Mouse (Mus musculus) liver, adult 2 months (tissue): ENCODE results near the gene Glod4. TPM values are rescaled to one million over a fixed set of nuclear protein-coding genes. Genes with fewer than 3 reads are reported as not detected.

Experiments
- DNase-seq: peaks from one replicate; pipeline ENCODE4 v3.0.0-alpha.2; 2011; ENCODE audit warnings: low read depth, low spot score; ENCODE audit errors: extremely low read depth
- H3K27ac ChIP-seq: fragments of 200-500 bp; replicated peaks from 2 replicates; pipeline ENCODE4 v1.5.1; 2012; ENCODE audit warnings: low read depth, mild to moderate bottlenecking, control low read depth, inconsistent platforms, low read length; ENCODE audit not compliant: insufficient read depth
- H3K27me3 ChIP-seq: fragments of 200-500 bp; 2 replicates; pipeline ENCODE4 v1.6.1; 2012; ENCODE audit warnings: mild to moderate bottlenecking, moderate library complexity, low read length, inconsistent platforms; ENCODE audit not compliant: control insufficient read depth, insufficient read depth
- H3K36me3 ChIP-seq: fragments of 200-500 bp; 2 replicates; pipeline ENCODE4 v1.6.1; 2012; ENCODE audit warnings: low read length, inconsistent platforms; ENCODE audit not compliant: control insufficient read depth, insufficient read depth
- H3K4me1 ChIP-seq: fragments of 200-500 bp; 2 replicates; pipeline ENCODE4 v1.6.1; 2011; ENCODE audit warnings: low read length; ENCODE audit not compliant: control insufficient read depth, insufficient read depth
- H3K4me3 ChIP-seq: fragments of 200-500 bp; 2 replicates; pipeline ENCODE4 v1.5.1; 2011; ENCODE audit warnings: low read depth, mild to moderate bottlenecking, control low read depth, low read length, moderate library complexity; ENCODE audit not compliant: insufficient read depth
- H3K79me2 ChIP-seq: fragments of 200-500 bp; 2 replicates; pipeline ENCODE4 v1.6.1; 2012; ENCODE audit warnings: inconsistent platforms, mild to moderate bottlenecking, low read length, moderate library complexity; ENCODE audit not compliant: control insufficient read depth, insufficient read depth
- H3K9ac ChIP-seq: fragments of 200-500 bp; 2 replicates; pipeline ENCODE4 v1.6.1; 2012; ENCODE audit warnings: low read depth, mild to moderate bottlenecking, control low read depth, inconsistent platforms, low read length
- CTCF ChIP-seq: fragments of 200-500 bp; IDR thresholded peaks from 2 replicates; pipeline ENCODE4 v1.5.1; 2011; ENCODE audit warnings: low read depth, low read length, control low read depth
- POLR2A ChIP-seq: fragments of 200-500 bp; IDR thresholded peaks from 2 replicates; pipeline ENCODE4 v1.6.1; 2011; ENCODE audit warnings: low read length, control low read depth; ENCODE audit not compliant: insufficient read depth; ENCODE audit errors: extremely low read depth
- WGBS: fragments of 180-500 bp; shearing (Covaris S2); methylation state at CpG from one replicate; pipeline ENCODE4 v1.1.7; 2018; 5-methylcytosine and 5-hydroxymethylcytosine counted together
- polyA plus RNA-seq: library from polyadenylated mRNA; depleted of rRNA; stranded (reverse); fragments of >200 nt; gene quantifications from 2 replicates; pipeline ENCODE4 v1.2.3, GENCODE M21; 2012
- total RNA-seq: library from RNA; depleted of rRNA; stranded (reverse); fragments of >200 nt; gene quantifications from 2 replicates; pipeline ENCODE4 v1.2.3, GENCODE M21; 2014

Glod4 gene
- total and polyA plus RNA-seq, 2 experiments, result 9.8 to 56.1 TPM

- H3K79me2 ChIP-seq, result peaks cover 7% of the 10 kb centered on the region; the same call in 1 of the 2 replicates
- WGBS, result 2% methylated on average over 34 of the region's 34 CpGs
- no peak overlapping the region; the same call in 1 of the 2 replicates for H3K27ac ChIP-seq
- no peak for TF ChIP-seq POLR2A
- no peak for TF ChIP-seq CTCF
- no peaks in the 10 kb centered on the region for H3K27me3 ChIP-seq
- peaks cover 11% of the 10 kb centered on the region for H3K36me3 ChIP-seq
- DNase-seq, result no peak
- peaks cover 7% of the 10 kb centered on the region for H3K4me1 ChIP-seq
- peak overlapping the region; percentile 82 for H3K9ac ChIP-seq
- peak overlapping the region; percentile 92 for H3K4me3 ChIP-seq
Observed at GRCm38 (mm10) chr11:76243811-76244546, 454 bp upstream of the Glod4 start.

- TF ChIP-seq POLR2A (no peak), CTCF (no peak)
- no peak for DNase-seq
- Histone ChIP-seq H3K27ac (no peak overlapping the region), H3K4me3 (no peak overlapping the region), H3K27me3 (no peaks in the 10 kb centered on the region), H3K36me3 (peaks cover 27% of the 10 kb centered on the region), H3K4me1 (peaks cover 7% of the 10 kb centered on the region), H3K79me2 (peaks cover 7% of the 10 kb centered on the region; the same call in 1 of the 2 replicates), H3K9ac (no peak overlapping the region)
- over 99% methylated on average over 2 of the region's 2 CpGs for WGBS
Observed at GRCm38 (mm10) chr11:76239750-76240149, 3.8 kb downstream of the Glod4 start.

- no peak for TF ChIP-seq POLR2A
- no peak for TF ChIP-seq CTCF
- peaks cover 53% of the 10 kb centered on the region for H3K36me3 ChIP-seq
- H3K27ac ChIP-seq, result no peak overlapping the region
- H3K4me1 ChIP-seq, result no peaks in the 10 kb centered on the region
- DNase-seq, result no peak
- H3K9ac ChIP-seq, result no peak overlapping the region
- H3K27me3 ChIP-seq, result no peaks in the 10 kb centered on the region
- H3K79me2 ChIP-seq, result no peaks in the 10 kb centered on the region
- 98% methylated on average over 3 of the region's 3 CpGs for WGBS
- no peak overlapping the region for H3K4me3 ChIP-seq
Observed at GRCm38 (mm10) chr11:76236136-76236535, 7.4 kb downstream of the Glod4 start.

GRCm38 (mm10) chr11:76225051-76225450, 18.5 kb downstream of the Glod4 start:
- no peaks in the 10 kb centered on the region for H3K4me1 ChIP-seq
- H3K27me3 ChIP-seq, result no peaks in the 10 kb centered on the region
- H3K36me3 ChIP-seq, result peaks cover 21% of the 10 kb centered on the region
- no peak overlapping the region for H3K9ac ChIP-seq
- TF ChIP-seq POLR2A (no peak), CTCF (no peak)
- no peak for DNase-seq
- H3K27ac ChIP-seq, result no peak overlapping the region
- no peak overlapping the region for H3K4me3 ChIP-seq
- H3K79me2 ChIP-seq, result no peaks in the 10 kb centered on the region

GRCm38 (mm10) chr11:76224631-76225030, 18.9 kb downstream of the Glod4 start:
- no peaks in the 10 kb centered on the region for H3K4me1 ChIP-seq
- no peaks in the 10 kb centered on the region for H3K79me2 ChIP-seq
- no peak overlapping the region for H3K4me3 ChIP-seq
- no peak for DNase-seq
- no peaks in the 10 kb centered on the region for H3K27me3 ChIP-seq
- peaks cover 21% of the 10 kb centered on the region for H3K36me3 ChIP-seq
- no peak overlapping the region for H3K27ac ChIP-seq
- H3K9ac ChIP-seq, result no peak overlapping the region
- no peak for TF ChIP-seq CTCF
- TF ChIP-seq POLR2A, result no peak
- 85% methylated on average over 5 of the region's 5 CpGs for WGBS

DNA sequence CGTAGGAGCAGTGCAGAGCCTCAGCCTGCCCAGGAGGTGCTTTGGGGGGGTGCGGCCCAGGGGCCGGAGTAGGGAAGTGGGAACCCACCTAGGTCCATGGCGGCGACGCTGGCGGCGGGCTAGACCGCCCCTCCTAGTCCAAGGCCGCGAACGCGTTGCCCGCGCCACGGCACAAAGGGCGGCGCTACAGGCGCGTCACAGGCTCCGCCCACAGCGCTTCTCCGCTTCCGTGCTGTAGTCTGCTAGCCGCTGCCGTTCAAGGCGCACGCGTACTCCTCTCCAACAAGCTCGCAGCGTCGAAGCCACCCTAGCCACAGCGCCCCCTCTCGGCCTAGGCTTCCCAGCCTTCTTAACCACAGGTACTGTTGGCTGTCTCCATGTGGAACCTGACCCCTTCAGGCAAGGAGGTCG, 26.1 kb downstream of the Glod4 start, which contains the start of the genes Dbil5 and Gemin4:
Gene Dbil5, plus strand, starts transcription at position 219 of the 411 bp plus-strand sequence.
Gene Gemin4, minus strand, starts transcription at position 275 of the 411 bp plus-strand sequence.
- Histone ChIP-seq H3K27me3 (no peaks in the 10 kb centered on the region), H3K36me3 (peaks cover 11% of the 10 kb centered on the region), H3K27ac (peak within 1 kb of the TSS; percentile 64), H3K79me2 (no peaks in the 10 kb centered on the region), H3K9ac (peak within 1 kb of the TSS; percentile 82), H3K4me1 (0 out of 2 replicates have a peak, but pooled peaks cover 4% of the 10 kb centered on the region), H3K4me3 (peak within 1 kb of the TSS; percentile 78)
- 0% methylated on average over 35 of the region's 35 CpGs for WGBS
- peak; percentile 91 for DNase-seq
- TF ChIP-seq CTCF (peak; percentile 99), POLR2A (peak; percentile 51)
